Mouse (Mus musculus) heart, adult 2 months (tissue): ENCODE measurements at regions not wholly inside any gene's neighbourhood (a gene's known extent, or its start where the extent isn't known, plus 50 kb on each side); places are given as distances from the start of the nearest gene placed in this dataset.

Experiments used
- CTCF ChIP-seq: fragments of 200-600 bp; IDR thresholded peaks from 2 replicates; pipeline ENCODE4 v1.8.1; 2022; ENCODE audit warnings: antibody characterized with exemption, mild to moderate bottlenecking, moderate library complexity
- EP300 ChIP-seq: fragments of 200-500 bp; IDR thresholded peaks from 2 replicates; pipeline ENCODE4 v1.6.1; 2011; ENCODE audit warnings: low read depth, low read length, control low read depth; ENCODE audit not compliant: insufficient read depth
- POLR2A ChIP-seq: fragments of 200-500 bp; IDR thresholded peaks from 2 replicates; pipeline ENCODE4 v1.6.1; 2011; ENCODE audit warnings: mild to moderate bottlenecking, low read depth, low read length, control low read depth; ENCODE audit not compliant: insufficient read depth

DNA sequence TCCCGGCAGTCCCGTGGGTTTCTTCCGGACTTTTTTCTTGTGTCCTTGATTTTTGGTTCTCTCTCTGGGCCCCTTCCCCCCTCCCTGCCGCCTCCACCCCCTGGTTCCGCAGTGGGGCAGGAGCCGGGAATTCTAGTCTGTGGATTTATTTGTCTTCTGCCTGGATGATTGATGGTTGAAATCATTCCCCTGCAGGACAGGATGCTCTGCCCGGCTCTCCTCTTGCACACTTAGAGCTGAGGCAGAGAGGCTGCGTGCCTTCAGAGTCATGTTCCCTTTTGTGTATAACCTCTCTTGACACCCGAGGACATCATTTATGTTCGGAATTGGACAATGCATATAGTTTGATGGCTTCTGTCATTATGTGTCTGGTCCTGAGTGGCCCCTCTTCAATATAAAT lies 74.0 kb downstream of the Dmrta2 start:
- TF ChIP-seq EP300 (no peak), CTCF (no peak), POLR2A (no peak)
